In the genomic region with DNA sequence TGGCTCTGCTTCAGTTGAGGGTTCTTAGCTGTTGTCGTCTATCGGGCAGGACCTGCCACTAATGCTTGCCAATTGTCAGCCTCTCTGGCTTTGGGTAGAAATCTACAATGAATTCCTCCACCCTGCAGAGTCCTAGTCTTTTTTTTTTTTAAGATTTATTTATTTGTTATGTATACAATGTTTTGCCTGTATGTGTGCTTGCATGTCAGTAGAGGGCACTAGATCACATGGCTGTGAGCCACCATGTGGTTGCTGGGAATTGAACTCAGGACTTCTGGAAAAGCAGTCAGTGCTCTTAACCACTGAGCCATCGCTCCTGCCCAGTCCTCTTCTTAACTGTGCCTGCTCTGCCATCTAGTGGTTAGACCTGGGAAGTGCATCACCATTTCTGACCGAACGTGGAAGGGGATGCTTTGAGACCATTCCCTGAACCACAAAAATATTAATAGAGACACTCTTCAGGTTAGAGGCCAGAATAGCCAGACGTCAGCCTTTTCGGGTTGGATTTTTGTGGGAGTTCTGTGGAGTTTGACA, we compare ENCODE assay signal across 7 mouse cellular contexts. TPM values are rescaled to one million over a fixed set of nuclear protein-coding genes. Genes with fewer than 3 reads are reported as not detected.
A peak's percentile ranks its signal among the peaks of the same experiment; 100 is the strongest.
DNase-seq lines count a peak whose midpoint lies in the region; ATAC-seq and TF ChIP-seq lines count a peak whose summit lies in the region.

No protein-coding gene starts in this region.

- peak; percentile 70 for DNase-seq in CD4-positive helper T cell, adult 2 months (ENCODE audit: low read depth, low spot score)
- no peak for DNase-seq in ES-E14 (ENCODE audit: low read depth, low spot score)
- DNase-seq in cerebellum, adult 8-10 months: peak; percentile 77
- peak; percentile 81 for DNase-seq in gastrocnemius, adult 18-20 months (ENCODE audit: low spot score)
- peak; percentile 88 for DNase-seq in kidney, postnatal 10 days
- peak; percentile 92 for DNase-seq in lung, embryonic 14.5 days
- peak; percentile 65 for DNase-seq in right cerebral cortex, postnatal 14 days

- ATAC-seq in lung, embryonic 14.5 days (ENCODE audit: insufficient read depth): no peak

- 19% methylated on average over 7 of the region's 7 CpGs for WGBS in lung, embryonic 14.5 days

- no peak overlapping the region for H3K4me2 ChIP-seq in lung, embryonic 14.5 days

- H3K9me3 ChIP-seq in ES-E14 (ENCODE audit: control insufficient read depth, insufficient read depth, low read depth, low read length): no peaks in the 10 kb centered on the region
- no peaks in the 10 kb centered on the region for H3K9me3 ChIP-seq in lung, embryonic 14.5 days (ENCODE audit: low read depth, low read length)

- in situ Hi-C loops in ES-E14 (cut with MboI; ENCODE audit: low sequenced_read_pairs in 2 of 2, unreplicated experiment in 2 of 2): no loop called here

- no peaks in the 10 kb centered on the region for H3K36me3 ChIP-seq in ES-E14 (ENCODE audit: control insufficient read depth, insufficient read depth, low read length, poor library complexity, severe bottlenecking)
- no peaks in the 10 kb centered on the region for H3K36me3 ChIP-seq in lung, embryonic 14.5 days (ENCODE audit: insufficient read depth)

- H3K4me1 ChIP-seq in ES-E14 (ENCODE audit: control insufficient read depth in 2 of 2, insufficient read depth in 2 of 2, low read length in 2 of 2, poor library complexity in 1 of 2): peaks cover 0 to 12% of the 10 kb centered on the region in 2 experiments; a peak in 2 of 4 replicates
- peaks cover 7% of the 10 kb centered on the region; the same call in 1 of the 2 replicates for H3K4me1 ChIP-seq in lung, embryonic 14.5 days (ENCODE audit: insufficient read depth)

- no peak overlapping the region for H3K9ac ChIP-seq in ES-E14 (ENCODE audit: insufficient read depth, low read depth, low read length, poor library complexity, severe bottlenecking)
- no peak overlapping the region for H3K9ac ChIP-seq in lung, embryonic 14.5 days

- H3K27ac ChIP-seq in ES-E14 (ENCODE audit: insufficient read depth, low read depth, low read length, poor library complexity, severe bottlenecking): no peak overlapping the region
- H3K27ac ChIP-seq in lung, embryonic 14.5 days (ENCODE audit: low read depth): no peak overlapping the region

- H3K27me3 ChIP-seq in lung, embryonic 14.5 days (ENCODE audit: insufficient read depth, low read length): no peaks in the 10 kb centered on the region

- TF ChIP-seq CTCF in lung, embryonic 14.5 days (IDR thresholded peaks at IDR 0.05; ENCODE audit: low read depth): peak; percentile 95

- no peak overlapping the region for H3K4me3 ChIP-seq in ES-E14 (ENCODE audit: insufficient read depth in 1 of 2, low read depth in 1 of 2, low read length in 2 of 2, poor library complexity in 1 of 2, severe bottlenecking in 1 of 2)
- no peak overlapping the region for H3K4me3 ChIP-seq in lung, embryonic 14.5 days (ENCODE audit: low read depth, low read length)

TF ChIP-seq in ES-E14, 5 proteins besides CTCF, POLR2A, EP300 and RAD21:
- TF ChIP-seq ZNF384 (IDR thresholded peaks at IDR 0.05; ENCODE audit: low read depth, low read length): peak; percentile 64; the same call in 1 of the 2 replicates
- no peak for TF ChIP-seq MAFK (IDR thresholded peaks at IDR 0.05; ENCODE audit: insufficient read depth, low read depth, low read length)
- TF ChIP-seq ZC3H11A (IDR thresholded peaks at IDR 0.05; ENCODE audit: borderline replicate concordance, low read depth, low read length): peak; percentile 72; the same call in 1 of the 2 replicates

RNA-seq across cellular contexts. Expression of gene Ptges, which starts 4.3 kb away (rescaled TPM):
- 25.5 and 30.3 TPM in 2 replicates for total RNA-seq in ES-E14 (2012; rRNA removed)
- total RNA-seq in gastrocnemius, adult 18-20 months (2021): 1 to 10 TPM; 2.9 to 4.0 TPM
- polyA plus RNA-seq in lung, embryonic 14.5 days (2014; fragmentation: Nextera tagmentation; extraction: Ambion mirVana): 17.7 and 18.4 TPM in 2 replicates

RNA-seq across cellular contexts. Expression of gene Tor1b, which starts 18.8 kb away (rescaled TPM):
- 67.8 and 73.5 TPM in 2 replicates for total RNA-seq in ES-E14 (2012; rRNA removed)
- total RNA-seq in gastrocnemius, adult 18-20 months (2021): 10 to 100 TPM; 21.7 to 24.6 TPM
- 41.0 and 41.8 TPM in 2 replicates for polyA plus RNA-seq in lung, embryonic 14.5 days (2014; fragmentation: Nextera tagmentation; extraction: Ambion mirVana)

RNA-seq across cellular contexts. Expression of gene Tor1a, which starts 33.7 kb away (rescaled TPM):
- 73.6 and 93.0 TPM in 2 replicates for total RNA-seq in ES-E14 (2012; rRNA removed)
- 1 to 10 TPM; 6.4 to 7.1 TPM for total RNA-seq in gastrocnemius, adult 18-20 months (2021)
- 66.4 and 71.6 TPM in 2 replicates for polyA plus RNA-seq in lung, embryonic 14.5 days (2014; fragmentation: Nextera tagmentation; extraction: Ambion mirVana)

RNA-seq across cellular contexts. Expression of gene BC005624, which starts 48.0 kb away (rescaled TPM):
- total RNA-seq in ES-E14 (2012; rRNA removed): 36.6 and 48.8 TPM in 2 replicates
- total RNA-seq in gastrocnemius, adult 18-20 months (2021): 10 to 100 TPM; 27.0 to 31.3 TPM
- 50.0 and 51.3 TPM in 2 replicates for polyA plus RNA-seq in lung, embryonic 14.5 days (2014; fragmentation: Nextera tagmentation; extraction: Ambion mirVana)

RNA-seq across cellular contexts. Expression of gene Usp20, which starts 48.1 kb away (rescaled TPM):
- 8.5 and 12.8 TPM in 2 replicates for total RNA-seq in ES-E14 (2012; rRNA removed)
- total RNA-seq in gastrocnemius, adult 18-20 months (2021): 10 to 100 TPM; 12.0 to 12.1 TPM
- 11.1 and 12.4 TPM in 2 replicates for polyA plus RNA-seq in lung, embryonic 14.5 days (2014; fragmentation: Nextera tagmentation; extraction: Ambion mirVana)
